Mouse (Mus musculus) ES-E14 (cell line): Measurements from ENCODE around the gene Psmb7. TPM values are rescaled to one million over a fixed set of nuclear protein-coding genes. Genes with fewer than 3 reads are reported as not detected.

Source experiments
- DNase-seq: peaks from one replicate; pipeline ENCODE4 v3.0.0-alpha.2; 2013; ENCODE audit warnings: low read depth, low spot score
- H3K27ac ChIP-seq: 2 replicates; pipeline ENCODE4 v1.5.1; 2012; ENCODE audit warnings: low read depth, mild to moderate bottlenecking, low read length, moderate library complexity, mixed read lengths; ENCODE audit not compliant: poor library complexity, insufficient read depth, severe bottlenecking
- H3K36me3 ChIP-seq: 2 replicates; pipeline ENCODE4 v1.6.1; 2012; ENCODE audit warnings: mild to moderate bottlenecking, low read length, moderate library complexity, mixed read lengths; ENCODE audit not compliant: control insufficient read depth, poor library complexity, insufficient read depth, severe bottlenecking
- H3K4me1 ChIP-seq, 2 experiments: fragments of 150-350 bp in 1 of 2; sonication (generic) in 1 of 2; 2 replicates each; pipeline ENCODE4 v1.6.1; 2012; ENCODE audit warnings: low read length in 2 of 2, mild to moderate bottlenecking in 1 of 2, mixed read lengths in 1 of 2; ENCODE audit not compliant: control insufficient read depth in 2 of 2, insufficient read depth in 2 of 2, poor library complexity in 1 of 2
- H3K4me3 ChIP-seq, 2 experiments: fragments of 150-350 bp in 1 of 2; sonication (generic) in 1 of 2; 2 replicates each; pipeline ENCODE4 v1.5.1; 2012; ENCODE audit warnings: low read length in 2 of 2, low read depth in 1 of 2, mild to moderate bottlenecking in 1 of 2, mixed read lengths in 1 of 2; ENCODE audit not compliant: insufficient read depth in 1 of 2, poor library complexity in 1 of 2, severe bottlenecking in 1 of 2
- H3K9ac ChIP-seq: 2 replicates; pipeline ENCODE4 v1.6.1; 2012; ENCODE audit warnings: low read depth, mild to moderate bottlenecking, low read length, mixed read lengths; ENCODE audit not compliant: poor library complexity, insufficient read depth, severe bottlenecking
- H3K9me3 ChIP-seq: fragments of 150-350 bp; sonication (generic); 2 replicates; pipeline ENCODE4 v1.6.1; 2012; ENCODE audit warnings: low read depth, mild to moderate bottlenecking, low read length; ENCODE audit not compliant: control insufficient read depth, insufficient read depth
- CHD2 ChIP-seq: IDR thresholded peaks from 2 replicates; pipeline ENCODE4 v1.6.1; 2014; ENCODE audit warnings: mild to moderate bottlenecking, low read depth, low read length, inconsistent platforms
- HCFC1 ChIP-seq: IDR thresholded peaks from 2 replicates; pipeline ENCODE4 v1.6.1; 2012; ENCODE audit warnings: low read length, inconsistent platforms, borderline replicate concordance; ENCODE audit not compliant: insufficient read depth
- MAFK ChIP-seq: IDR thresholded peaks from 2 replicates; pipeline ENCODE4 v1.6.1; 2014; ENCODE audit warnings: mild to moderate bottlenecking, low read depth, low read length, inconsistent platforms; ENCODE audit not compliant: insufficient read depth
- ZC3H11A ChIP-seq: IDR thresholded peaks from 2 replicates; pipeline ENCODE4 v1.6.1; 2012; ENCODE audit warnings: low read depth, mild to moderate bottlenecking, inconsistent platforms, low read length, borderline replicate concordance
- ZNF384 ChIP-seq: IDR thresholded peaks from 2 replicates; pipeline ENCODE4 v1.6.1; 2012; ENCODE audit warnings: low read depth, low read length, inconsistent platforms
- in situ Hi-C, 2 experiments: fragments of 600-800 bp; cut with MboI; formaldehyde crosslinking; loops; one replicate each; pipeline ENCODE4 v1.15.1; 2025; ENCODE audit warnings: low sequenced_read_pairs in 2 of 2, inconsistent platforms in 1 of 2; ENCODE audit not compliant: unreplicated experiment in 2 of 2
- total RNA-seq: library from RNA; depleted of rRNA; stranded (reverse); fragments of 300-350 nt; gene quantifications from 2 replicates; pipeline ENCODE4 v1.2.3, GENCODE M21; 2012

The Psmb7 gene
- total RNA-seq, 1 experiment: 382 TPM

DNA sequence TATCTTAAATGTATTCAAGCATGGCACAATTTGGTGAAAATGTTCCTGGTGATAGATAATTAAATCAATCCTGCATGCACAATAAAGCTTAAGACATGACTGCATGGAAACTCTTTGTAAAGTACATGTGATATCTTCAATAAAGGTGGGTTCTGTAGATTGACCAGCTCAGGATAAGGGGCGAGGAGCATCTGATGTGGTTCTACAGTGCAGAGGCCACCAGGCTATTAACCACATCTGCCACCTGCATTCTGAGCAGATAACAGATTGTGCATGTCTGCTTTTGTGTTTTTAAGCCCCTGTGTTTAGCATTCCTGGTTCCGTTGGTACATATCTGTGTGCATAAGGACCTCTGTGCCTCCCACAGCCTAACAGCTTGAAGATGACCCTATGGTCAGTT lies 100.7 kb downstream of the Psmb7 start:
- H3K27ac ChIP-seq: no peak overlapping the region
- DNase-seq: no peak
- no peaks in the 10 kb centered on the region for H3K9me3 ChIP-seq
- peaks cover 14 to 42% of the 10 kb centered on the region in 2 experiments for H3K4me1 ChIP-seq
- in situ Hi-C loops: no loop called here
- no peaks in the 10 kb centered on the region for H3K36me3 ChIP-seq
- H3K9ac ChIP-seq: no peak overlapping the region
- TF ChIP-seq ZNF384 (no peak), HCFC1 (no peak), MAFK (no peak), CHD2 (no peak), ZC3H11A (no peak)
- H3K4me3 ChIP-seq: no peak overlapping the region

DNA sequence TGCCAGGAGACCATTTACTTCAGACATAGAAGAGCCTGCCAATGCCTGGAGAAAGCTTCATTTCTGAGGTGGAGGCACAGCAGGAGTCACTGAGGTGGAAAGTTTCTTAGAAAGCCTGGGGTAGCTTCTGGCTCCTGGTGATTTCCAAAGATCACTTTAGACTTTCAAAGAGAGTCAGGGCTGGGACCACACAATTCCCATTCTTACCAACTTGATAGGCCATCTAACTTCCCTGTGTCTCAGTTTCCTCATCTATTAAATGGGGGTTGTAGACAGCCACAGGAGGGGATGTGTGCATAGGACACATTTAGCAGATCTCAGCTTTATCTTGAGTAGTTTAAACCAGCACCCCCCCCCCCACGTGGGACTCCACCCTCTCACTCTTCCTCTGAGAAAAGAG lies 101.5 kb downstream of the Psmb7 start:
- no peak overlapping the region for H3K27ac ChIP-seq
- TF ChIP-seq HCFC1: no peak
- no peak for TF ChIP-seq MAFK
- TF ChIP-seq ZNF384: no peak
- TF ChIP-seq ZC3H11A: no peak
- no peak overlapping the region for H3K4me3 ChIP-seq
- H3K9ac ChIP-seq: no peak overlapping the region
- in situ Hi-C loops: no loop called here
- peaks cover 14 to 40% of the 10 kb centered on the region in 2 experiments for H3K4me1 ChIP-seq
- H3K9me3 ChIP-seq: no peaks in the 10 kb centered on the region
- H3K36me3 ChIP-seq: no peaks in the 10 kb centered on the region
- no peak for DNase-seq

DNA sequence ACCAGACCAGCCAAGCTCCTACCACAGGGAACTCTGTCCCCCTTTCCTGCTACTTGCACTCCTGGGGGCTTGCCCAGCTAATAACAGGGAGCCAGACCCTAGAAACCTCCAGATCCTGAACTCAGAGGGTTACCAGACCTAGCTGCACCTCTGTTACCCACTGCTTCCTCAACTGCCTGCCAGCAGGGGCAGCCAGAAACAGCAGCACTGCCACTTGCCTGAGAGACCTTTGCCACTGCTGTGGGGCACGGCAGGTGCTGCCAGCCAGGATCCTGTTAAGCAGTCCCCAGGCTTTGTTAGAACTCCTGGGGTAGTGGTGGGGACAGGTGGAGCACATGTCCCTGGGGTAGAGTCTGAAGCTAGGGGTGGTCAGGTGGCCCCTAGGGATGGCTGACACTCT lies 102.3 kb downstream of the Psmb7 start:
- Histone ChIP-seq H3K4me1 (peaks cover 14 to 32% of the 10 kb centered on the region in 2 experiments), H3K4me3 (no peak overlapping the region), H3K9me3 (no peaks in the 10 kb centered on the region), H3K27ac (no peak overlapping the region), H3K9ac (no peak overlapping the region), H3K36me3 (no peaks in the 10 kb centered on the region)
- TF ChIP-seq CHD2 (no peak), ZNF384 (no peak), HCFC1 (no peak), MAFK (no peak), ZC3H11A (no peak)
- in situ Hi-C loops: no loop called here
- DNase-seq: no peak

DNA sequence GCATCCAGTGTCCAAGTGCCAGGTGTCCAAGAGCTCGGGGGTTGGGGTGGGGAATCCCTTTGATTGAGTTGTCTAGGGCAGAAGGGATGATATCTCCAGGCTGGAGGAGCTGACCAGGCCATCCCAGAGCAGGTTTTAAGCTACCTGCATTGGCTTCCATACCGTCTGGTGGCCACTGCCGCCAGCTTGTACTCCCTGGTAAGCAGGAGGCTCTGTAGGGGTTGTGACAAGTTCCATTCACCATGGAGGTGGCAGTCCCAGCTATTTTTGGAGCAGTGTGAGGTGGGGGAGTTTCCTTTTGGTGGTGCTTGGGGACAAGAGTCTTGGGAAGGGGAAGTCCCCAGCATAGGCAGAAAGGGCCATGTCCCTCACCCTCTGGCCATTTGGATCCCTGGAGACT lies 102.8 kb downstream of the Psmb7 start:
- TF ChIP-seq HCFC1: no peak
- Histone ChIP-seq H3K4me1 (peaks cover 13 to 31% of the 10 kb centered on the region in 2 experiments), H3K4me3 (no peak overlapping the region), H3K36me3 (no peaks in the 10 kb centered on the region), H3K9me3 (no peaks in the 10 kb centered on the region), H3K27ac (no peak overlapping the region), H3K9ac (no peak overlapping the region)
- DNase-seq: no peak
- in situ Hi-C loops: no loop called here

DNA sequence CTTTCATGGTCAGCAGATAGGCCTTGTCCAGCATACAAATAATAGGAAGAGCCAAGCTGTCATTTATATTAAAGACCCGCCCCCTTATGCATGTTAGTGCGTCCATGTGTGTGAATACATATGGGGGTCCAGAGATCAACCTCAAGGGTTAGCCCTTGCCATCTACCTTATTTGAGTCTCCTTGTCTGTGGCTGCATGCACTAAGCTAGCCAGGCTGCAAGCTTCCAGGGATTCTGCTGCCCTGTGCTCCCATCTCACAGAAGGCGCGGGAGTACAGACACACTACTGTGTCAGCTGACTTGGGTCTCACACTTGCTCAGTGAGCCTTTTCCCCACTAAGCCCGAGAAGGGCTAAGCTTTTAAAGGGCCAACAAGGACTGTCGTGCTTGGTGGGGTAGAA lies 103.2 kb downstream of the Psmb7 start:
- Histone ChIP-seq H3K36me3 (no peaks in the 10 kb centered on the region), H3K4me3 (no peak overlapping the region), H3K9me3 (no peaks in the 10 kb centered on the region), H3K9ac (no peak overlapping the region), H3K27ac (no peak overlapping the region), H3K4me1 (peaks cover 15 to 31% of the 10 kb centered on the region in 2 experiments)
- no peak for DNase-seq
- in situ Hi-C loops: no loop called here
- TF ChIP-seq ZNF384: no peak
- TF ChIP-seq ZC3H11A: no peak
- no peak for TF ChIP-seq HCFC1
- no peak for TF ChIP-seq MAFK
- TF ChIP-seq CHD2: no peak
